Mouse (Mus musculus): Measurements from ENCODE around the gene Clasrp. TPM values are rescaled to one million over a fixed set of nuclear protein-coding genes. Genes with fewer than 3 reads are reported as not detected.
A peak's percentile ranks its signal among the peaks of the same experiment; 100 is the strongest.

Clasrp gene
- polyA plus RNA-seq, 1 experiment: 184 TPM

- 43% methylated on average over 3 of the region's 3 CpGs for WGBS
- no peaks in the 10 kb centered on the region for H3K27me3 ChIP-seq (ENCODE audit: control insufficient read depth, insufficient read depth, low read length)
- peaks cover 4% of the 10 kb centered on the region; the same call in 1 of the 2 replicates for H3K36me3 ChIP-seq (ENCODE audit: control insufficient read depth, insufficient read depth, low read length)
- TF ChIP-seq POLR2A (IDR thresholded peaks at IDR 0.05; ENCODE audit: low read depth, low read length) (no peak), CTCF (IDR thresholded peaks at IDR 0.05; ENCODE audit: extremely low read depth, insufficient read length, insufficient replicate concordance, low read depth, low read length) (no peak)
- H3K4me3 ChIP-seq (ENCODE audit: low read depth, low read length): peak overlapping the region; percentile 90
- peak overlapping the region; percentile 86 for H3K27ac ChIP-seq (ENCODE audit: insufficient read depth, low read depth, low read length)
- peaks cover 24% of the 10 kb centered on the region for H3K4me1 ChIP-seq (ENCODE audit: control insufficient read depth, insufficient read depth, insufficient read length, low read length)
Measured at GRCm38 (mm10) chr7:19627721-19628120, 23.4 kb upstream of the Clasrp start.

DNA sequence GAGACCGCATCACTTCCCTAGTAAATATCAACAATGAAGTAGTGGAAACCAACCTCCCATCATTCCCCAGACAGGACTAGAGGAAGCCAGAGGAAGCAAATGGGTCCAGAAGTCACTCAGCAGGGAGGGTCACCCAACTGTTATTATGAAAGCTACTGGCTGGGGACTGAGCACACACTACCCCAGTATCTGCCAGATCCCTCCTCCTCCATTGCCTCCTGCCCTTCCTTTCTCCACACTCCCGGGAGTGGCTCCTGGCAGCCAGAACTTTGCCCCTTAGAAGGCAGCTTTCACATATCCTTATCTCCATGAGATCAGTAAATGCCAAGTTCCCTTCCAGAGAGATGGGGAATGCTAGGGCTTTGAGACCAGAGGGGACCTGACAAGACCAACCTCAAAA lies 19.1 kb upstream of the Clasrp start:
- peak overlapping the region; percentile 41 for H3K4me3 ChIP-seq (ENCODE audit: low read depth, low read length)
- no peaks in the 10 kb centered on the region for H3K27me3 ChIP-seq (ENCODE audit: control insufficient read depth, insufficient read depth, low read length)
- peaks cover 9% of the 10 kb centered on the region for H3K36me3 ChIP-seq (ENCODE audit: control insufficient read depth, insufficient read depth, low read length)
- peaks cover 31% of the 10 kb centered on the region for H3K4me1 ChIP-seq (ENCODE audit: control insufficient read depth, insufficient read depth, insufficient read length, low read length)
- H3K27ac ChIP-seq (ENCODE audit: insufficient read depth, low read depth, low read length): peak overlapping the region; percentile 98
- TF ChIP-seq CTCF (IDR thresholded peaks at IDR 0.05; ENCODE audit: extremely low read depth, insufficient read length, insufficient replicate concordance, low read depth, low read length) (no peak), POLR2A (IDR thresholded peaks at IDR 0.05; ENCODE audit: low read depth, low read length) (no peak)
- 13% methylated on average over 2 of the region's 2 CpGs for WGBS

DNA sequence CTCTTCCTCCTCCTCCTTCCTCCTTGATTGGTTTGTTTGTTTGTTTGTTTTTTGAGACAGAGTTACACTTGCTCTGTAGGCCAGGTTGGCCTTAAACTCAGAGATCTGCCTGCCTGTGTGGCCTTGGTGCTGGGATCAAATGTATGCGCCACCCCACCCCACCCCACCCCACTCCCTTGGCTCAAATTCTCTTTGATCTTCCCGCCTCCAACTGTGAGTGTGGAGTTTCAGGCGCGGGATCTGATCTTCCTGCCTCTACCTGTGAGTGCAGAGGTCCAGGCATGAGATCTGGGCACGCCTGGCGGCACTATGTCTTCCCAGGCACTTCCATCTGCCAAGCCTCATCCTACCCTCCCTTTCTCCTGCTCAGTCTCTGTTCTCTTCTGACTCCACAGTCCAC lies 18.0 kb upstream of the Clasrp start:
- TF ChIP-seq CTCF (IDR thresholded peaks at IDR 0.05; ENCODE audit: extremely low read depth, insufficient read length, insufficient replicate concordance, low read depth, low read length): no peak
- TF ChIP-seq POLR2A (IDR thresholded peaks at IDR 0.05; ENCODE audit: low read depth, low read length): no peak
- peak overlapping the region; percentile 41; the same call in 1 of the 2 replicates for H3K4me3 ChIP-seq (ENCODE audit: low read depth, low read length)
- WGBS: 26% methylated on average over 6 of the region's 6 CpGs
- no peaks in the 10 kb centered on the region for H3K27me3 ChIP-seq (ENCODE audit: control insufficient read depth, insufficient read depth, low read length)
- H3K27ac ChIP-seq (ENCODE audit: insufficient read depth, low read depth, low read length): peak overlapping the region; percentile 98
- H3K36me3 ChIP-seq (ENCODE audit: control insufficient read depth, insufficient read depth, low read length): peaks cover 18% of the 10 kb centered on the region
- peaks cover 31% of the 10 kb centered on the region for H3K4me1 ChIP-seq (ENCODE audit: control insufficient read depth, insufficient read depth, insufficient read length, low read length)

GRCm38 (mm10) chr7:19620811-19621210 lies 16.5 kb upstream of the Clasrp start:
- 85% methylated on average over 7 of the region's 7 CpGs for WGBS
- Histone ChIP-seq H3K36me3 (ENCODE audit: control insufficient read depth, insufficient read depth, low read length) (peaks cover 32% of the 10 kb centered on the region), H3K27ac (ENCODE audit: insufficient read depth, low read depth, low read length) (no peak overlapping the region), H3K4me3 (ENCODE audit: low read depth, low read length) (no peak overlapping the region), H3K27me3 (ENCODE audit: control insufficient read depth, insufficient read depth, low read length) (no peaks in the 10 kb centered on the region), H3K4me1 (ENCODE audit: control insufficient read depth, insufficient read depth, insufficient read length, low read length) (peaks cover 30% of the 10 kb centered on the region)
- TF ChIP-seq POLR2A (IDR thresholded peaks at IDR 0.05; ENCODE audit: low read depth, low read length) (no peak), CTCF (IDR thresholded peaks at IDR 0.05; ENCODE audit: extremely low read depth, insufficient read length, insufficient replicate concordance, low read depth, low read length) (no peak)

DNA sequence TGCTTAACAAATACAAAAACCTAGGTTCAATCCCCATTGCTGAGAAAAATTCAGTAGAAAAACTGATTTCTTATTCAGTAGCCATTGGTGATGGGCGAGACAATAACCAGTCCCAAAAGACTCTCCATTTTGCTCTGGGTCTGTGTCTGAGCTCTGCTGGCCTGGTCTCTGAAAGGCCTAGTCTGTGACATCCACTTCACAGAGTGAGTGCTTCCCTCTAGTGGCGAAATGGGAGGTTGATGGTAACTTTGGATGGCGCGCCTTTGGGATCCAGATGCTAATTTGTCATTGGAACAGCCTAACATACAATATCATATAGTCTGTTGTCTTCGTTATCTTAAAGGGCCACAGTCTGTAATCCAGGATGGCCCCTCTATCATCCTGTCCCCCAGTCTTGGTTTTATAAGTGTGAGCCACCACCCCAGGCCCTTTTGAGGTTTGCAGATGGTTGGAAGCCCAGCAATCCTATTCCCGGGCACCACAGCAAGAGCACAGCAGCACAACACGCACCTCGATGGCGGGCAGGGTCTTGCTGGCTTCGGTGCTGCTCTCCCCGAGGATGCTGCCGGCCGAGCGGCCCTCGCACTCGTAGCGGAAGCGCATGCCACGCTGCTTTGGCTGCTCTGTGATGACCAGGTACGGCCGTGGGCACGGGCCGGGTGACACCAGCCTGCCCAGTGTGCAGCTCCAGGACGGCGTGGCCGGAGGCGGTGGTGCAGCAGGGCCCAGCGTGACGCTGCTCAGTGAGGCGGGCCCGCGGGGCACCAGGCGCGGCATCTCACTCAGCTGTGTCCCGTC lies 14.9 kb upstream of the Clasrp start:
- Histone ChIP-seq H3K36me3 (ENCODE audit: control insufficient read depth, insufficient read depth, low read length) (peaks cover 46% of the 10 kb centered on the region), H3K4me1 (ENCODE audit: control insufficient read depth, insufficient read depth, insufficient read length, low read length) (peaks cover 37% of the 10 kb centered on the region), H3K4me3 (ENCODE audit: low read depth, low read length) (peak overlapping the region; percentile 4; the same call in 1 of the 2 replicates), H3K27ac (ENCODE audit: insufficient read depth, low read depth, low read length) (no peak overlapping the region), H3K27me3 (ENCODE audit: control insufficient read depth, insufficient read depth, low read length) (no peaks in the 10 kb centered on the region)
- 40% methylated on average over 35 of the region's 35 CpGs for WGBS
- TF ChIP-seq POLR2A (IDR thresholded peaks at IDR 0.05; ENCODE audit: low read depth, low read length): no peak
- peak; percentile 81; the same call in 1 of the 2 replicates for TF ChIP-seq CTCF (IDR thresholded peaks at IDR 0.05; ENCODE audit: extremely low read depth, insufficient read length, insufficient replicate concordance, low read depth, low read length)

DNA sequence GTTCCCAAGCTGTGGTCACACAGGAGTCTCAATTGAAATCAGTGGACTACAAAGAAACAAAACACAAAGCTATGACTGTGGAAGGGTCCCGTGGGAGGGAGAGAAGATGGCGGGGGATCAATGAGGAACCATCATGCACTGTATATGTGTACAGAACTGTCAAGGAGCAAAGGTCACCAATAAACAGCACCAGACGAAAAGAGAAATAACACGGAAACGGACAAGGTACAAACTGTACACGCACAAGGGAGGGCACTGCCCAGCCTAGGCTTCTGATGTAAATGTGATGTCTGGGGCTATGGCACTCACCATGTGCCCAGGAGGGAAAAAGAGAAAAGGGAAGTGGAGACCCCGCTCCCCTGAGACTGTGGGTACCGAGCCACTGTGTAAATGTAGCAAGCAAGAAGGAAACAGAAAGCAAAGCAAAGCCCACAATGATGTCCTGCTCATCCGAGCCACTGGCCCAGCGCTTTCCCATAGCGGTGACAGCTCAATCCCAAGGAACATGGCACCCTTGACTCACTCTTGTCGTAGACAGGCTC lies 10.8 kb upstream of the Clasrp start:
- no peak overlapping the region for H3K4me3 ChIP-seq (ENCODE audit: low read depth, low read length)
- peaks cover 72% of the 10 kb centered on the region for H3K36me3 ChIP-seq (ENCODE audit: control insufficient read depth, insufficient read depth, low read length)
- 43% methylated on average over 12 of the region's 12 CpGs for WGBS
- peaks cover 25% of the 10 kb centered on the region for H3K4me1 ChIP-seq (ENCODE audit: control insufficient read depth, insufficient read depth, insufficient read length, low read length)
- H3K27ac ChIP-seq (ENCODE audit: insufficient read depth, low read depth, low read length): peak overlapping the region; percentile 91
- TF ChIP-seq CTCF (IDR thresholded peaks at IDR 0.05; ENCODE audit: extremely low read depth, insufficient read length, insufficient replicate concordance, low read depth, low read length): no peak
- H3K27me3 ChIP-seq (ENCODE audit: control insufficient read depth, insufficient read depth, low read length): no peaks in the 10 kb centered on the region

- H3K4me3 ChIP-seq (ENCODE audit: low read depth, low read length): no peak overlapping the region
- peaks cover 58% of the 10 kb centered on the region for H3K36me3 ChIP-seq (ENCODE audit: control insufficient read depth, insufficient read depth, low read length)
- WGBS: 80% methylated on average over 5 of the region's 5 CpGs
- no peaks in the 10 kb centered on the region for H3K27me3 ChIP-seq (ENCODE audit: control insufficient read depth, insufficient read depth, low read length)
- H3K4me1 ChIP-seq (ENCODE audit: control insufficient read depth, insufficient read depth, insufficient read length, low read length): peaks cover 24% of the 10 kb centered on the region
- TF ChIP-seq POLR2A (IDR thresholded peaks at IDR 0.05; ENCODE audit: low read depth, low read length) (no peak), CTCF (IDR thresholded peaks at IDR 0.05; ENCODE audit: extremely low read depth, insufficient read length, insufficient replicate concordance, low read depth, low read length) (peak; percentile 37; the same call in 1 of the 2 replicates)
- H3K27ac ChIP-seq (ENCODE audit: insufficient read depth, low read depth, low read length): peak overlapping the region; percentile 97
Measured at GRCm38 (mm10) chr7:19610969-19611368, 6.7 kb upstream of the Clasrp start.

Data from small intestine, adult 2 months (tissue).